Mouse (Mus musculus) limb, embryonic 13.5 days (tissue): ENCODE results near the gene Sema3f. TPM values are rescaled to one million over a fixed set of nuclear protein-coding genes. Genes with fewer than 3 reads are reported as not detected.
A peak's percentile ranks its signal among the peaks of the same experiment; 100 is the strongest.

Experiments
- ATAC-seq: fragments of 200-750 bp; cut with Nextera tagmentation; 2 replicates; pipeline ENCODE4 v1.8.0; 2017; ENCODE audit warnings: low read depth, moderate number of reproducible peaks, moderate TSS enrichment; ENCODE audit not compliant: low FRiP score
- H3K27ac ChIP-seq: fragments of 300-500 bp; sonication (generic); 2 replicates; pipeline ENCODE4 v1.5.1; 2015; ENCODE audit warnings: inconsistent platforms, mild to moderate bottlenecking, moderate library complexity
- H3K27me3 ChIP-seq: fragments of 300-500 bp; sonication (generic); 2 replicates; pipeline ENCODE4 v1.6.1; 2015; ENCODE audit warnings: mild to moderate bottlenecking, inconsistent platforms
- H3K36me3 ChIP-seq: fragments of 300-500 bp; sonication (generic); 2 replicates; pipeline ENCODE4 v1.6.1; 2015; ENCODE audit warnings: inconsistent platforms, mild to moderate bottlenecking, moderate library complexity
- H3K4me1 ChIP-seq: fragments of 300-500 bp; sonication (generic); 2 replicates; pipeline ENCODE4 v1.6.1; 2015; ENCODE audit warnings: inconsistent platforms
- H3K4me2 ChIP-seq: fragments of 300-500 bp; sonication (generic); replicated peaks from 2 replicates; pipeline ENCODE4 v1.6.1; 2015; ENCODE audit warnings: inconsistent platforms, mild to moderate bottlenecking, moderate library complexity
- H3K4me3 ChIP-seq: fragments of 300-500 bp; sonication (generic); 2 replicates; pipeline ENCODE4 v1.5.1; 2015; ENCODE audit warnings: moderate library complexity, mild to moderate bottlenecking, inconsistent platforms
- H3K9ac ChIP-seq: fragments of 300-500 bp; sonication (generic); 2 replicates; pipeline ENCODE4 v1.6.1; 2015; ENCODE audit warnings: mild to moderate bottlenecking, inconsistent platforms
- H3K9me3 ChIP-seq: fragments of 300-500 bp; sonication (generic); 2 replicates; pipeline ENCODE4 v1.6.1; 2016; ENCODE audit warnings: inconsistent platforms
- WGBS: fragments of 180-500 bp; shearing (Covaris S2); methylation state at CpG from one replicate; pipeline ENCODE4 v1.1.7; 2015; 5-methylcytosine and 5-hydroxymethylcytosine counted together
- polyA plus RNA-seq: library from polyadenylated mRNA; unstranded; fragments of >200 nt; fragmentation: Nextera tagmentation; extraction: Ambion mirVana; gene quantifications from 2 replicates; pipeline ENCODE4 v1.2.1, GENCODE M21; 2015

Sema3f gene
- polyA plus RNA-seq, 1 experiment from 2014 or later: 32.1 TPM

DNA sequence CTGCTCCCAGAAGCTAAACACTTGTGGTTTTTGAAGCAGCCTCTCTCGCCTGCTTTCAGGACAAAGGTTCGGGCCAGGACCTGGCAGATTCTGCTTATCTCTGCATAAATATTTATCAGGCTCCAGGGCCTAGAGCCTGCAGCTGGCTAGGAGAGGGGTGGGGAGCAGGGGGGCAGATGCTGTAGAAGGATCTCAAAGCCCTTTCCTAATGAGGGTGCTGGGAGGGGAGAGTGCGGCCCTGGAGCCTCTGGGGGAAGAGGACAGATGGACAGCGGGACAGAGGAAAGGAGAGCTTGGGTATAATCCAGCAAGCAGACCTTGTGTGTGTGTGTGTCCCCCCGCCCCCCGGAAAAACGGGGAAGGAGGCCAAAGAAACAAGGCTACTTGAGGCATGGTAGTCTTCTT is 24.3 kb upstream of the Sema3f start:
- peaks cover 15% of the 10 kb centered on the region for H3K36me3 ChIP-seq
- no peak overlapping the region for H3K9ac ChIP-seq
- H3K4me1 ChIP-seq: peaks cover 56% of the 10 kb centered on the region
- no peaks in the 10 kb centered on the region for H3K27me3 ChIP-seq
- no peak overlapping the region for H3K4me3 ChIP-seq
- peak overlapping the region; percentile 62; the same call in 1 of the 2 replicates for H3K4me2 ChIP-seq
- WGBS: 38% methylated on average over 7 of the region's 7 CpGs
- peak overlapping the region; percentile 95 for H3K27ac ChIP-seq
- no peak for ATAC-seq
- H3K9me3 ChIP-seq: no peaks in the 10 kb centered on the region

DNA sequence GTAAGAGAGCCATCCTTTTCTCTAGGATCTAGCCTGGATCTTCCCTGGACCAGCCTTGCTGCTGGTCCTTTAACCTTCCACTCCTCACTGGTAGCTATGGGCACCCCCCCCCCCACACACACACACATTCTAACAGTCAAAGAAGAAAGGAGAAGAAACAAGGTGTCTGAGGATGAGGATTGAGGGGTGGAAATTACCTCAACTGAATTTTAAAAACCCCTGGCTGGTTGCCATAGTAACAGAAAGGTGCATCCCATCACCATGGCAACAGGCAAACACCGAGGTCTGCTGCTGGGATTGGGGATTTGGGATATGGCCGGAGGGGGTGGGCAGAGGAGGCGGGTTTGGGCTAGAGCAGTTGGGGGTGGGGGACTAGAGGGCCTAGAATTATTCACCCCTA is 19.4 kb upstream of the Sema3f start:
- ATAC-seq: peak; percentile 25; the same call in 1 of the 2 replicates
- Histone ChIP-seq H3K27ac (peak overlapping the region; percentile 39; the same call in 1 of the 2 replicates), H3K4me1 (peaks cover 75% of the 10 kb centered on the region), H3K4me3 (no peak overlapping the region), H3K9me3 (no peaks in the 10 kb centered on the region), H3K27me3 (no peaks in the 10 kb centered on the region), H3K36me3 (no peaks in the 10 kb centered on the region), H3K9ac (no peak overlapping the region), H3K4me2 (no peak overlapping the region)
- WGBS: 25% methylated on average over 3 of the region's 3 CpGs

DNA sequence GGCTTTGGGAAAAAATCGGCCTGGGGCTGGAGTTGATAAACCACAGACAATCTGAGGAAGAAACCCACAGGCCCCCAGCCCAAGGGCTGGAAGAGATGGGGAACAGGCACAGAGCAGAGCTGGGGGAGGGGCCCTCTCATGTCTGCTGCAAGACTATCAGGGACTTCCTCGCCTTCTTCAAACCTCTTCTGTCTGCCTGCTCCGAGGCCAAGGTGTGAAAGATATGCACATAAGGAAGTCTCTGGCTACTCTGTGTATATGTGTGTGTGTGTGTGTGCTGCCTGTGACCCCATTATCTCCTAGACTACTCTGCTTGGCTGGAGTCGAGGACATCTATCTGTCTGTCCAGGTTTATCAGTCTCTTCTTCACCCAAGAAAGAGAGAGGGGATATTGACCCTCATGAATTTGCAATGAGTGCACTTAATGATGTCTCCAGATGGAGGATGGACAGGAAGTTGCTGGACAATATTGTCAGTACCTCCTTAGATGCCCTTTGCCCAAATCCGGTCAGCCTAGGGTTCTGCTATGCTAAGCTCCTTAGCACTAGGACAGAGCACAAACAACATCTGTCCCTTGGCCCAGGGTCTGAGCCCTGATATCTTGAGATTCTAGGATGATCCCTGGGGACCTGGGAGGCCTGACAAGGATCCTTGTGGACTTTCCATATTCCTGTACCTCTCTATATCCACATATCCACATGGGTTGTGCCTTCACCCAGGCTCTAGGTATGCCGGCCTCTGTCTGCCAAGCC is 18.8 kb upstream of the Sema3f start:
- Histone ChIP-seq H3K4me3 (no peak overlapping the region), H3K27ac (peak overlapping the region; percentile 39; the same call in 1 of the 2 replicates), H3K27me3 (no peaks in the 10 kb centered on the region), H3K4me2 (no peak overlapping the region), H3K4me1 (peaks cover 75% of the 10 kb centered on the region), H3K36me3 (no peaks in the 10 kb centered on the region), H3K9me3 (no peaks in the 10 kb centered on the region), H3K9ac (no peak overlapping the region)
- 52% methylated on average over 6 of the region's 6 CpGs for WGBS
- no peak for ATAC-seq

DNA sequence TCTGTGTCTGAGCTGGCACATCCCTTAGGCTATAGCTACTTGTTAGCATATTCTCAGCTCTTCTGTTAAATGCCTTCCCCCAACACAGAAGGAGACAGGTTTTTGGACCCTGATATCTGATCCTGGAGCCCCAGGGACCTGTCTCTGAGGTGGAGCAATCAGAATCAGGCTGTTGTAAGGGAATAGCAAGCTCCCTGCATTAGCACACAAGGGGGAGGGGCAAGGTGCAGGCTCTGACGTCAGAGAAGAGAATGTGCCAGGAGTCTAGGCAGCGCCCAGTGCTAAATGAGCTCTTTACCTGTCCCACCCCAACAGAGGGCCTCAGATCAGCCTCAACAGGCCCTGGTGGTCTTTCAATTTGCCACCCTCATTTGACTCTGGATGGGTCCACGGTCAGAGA is 16.8 kb upstream of the Sema3f start:
- WGBS: 40% methylated on average over 3 of the region's 3 CpGs
- Histone ChIP-seq H3K9me3 (no peaks in the 10 kb centered on the region), H3K4me2 (no peak overlapping the region), H3K27ac (peak overlapping the region; percentile 48), H3K9ac (no peak overlapping the region; the same call in none of the 2 replicates), H3K36me3 (no peaks in the 10 kb centered on the region), H3K4me3 (no peak overlapping the region), H3K27me3 (no peaks in the 10 kb centered on the region), H3K4me1 (peaks cover 94% of the 10 kb centered on the region)
- no peak for ATAC-seq

DNA sequence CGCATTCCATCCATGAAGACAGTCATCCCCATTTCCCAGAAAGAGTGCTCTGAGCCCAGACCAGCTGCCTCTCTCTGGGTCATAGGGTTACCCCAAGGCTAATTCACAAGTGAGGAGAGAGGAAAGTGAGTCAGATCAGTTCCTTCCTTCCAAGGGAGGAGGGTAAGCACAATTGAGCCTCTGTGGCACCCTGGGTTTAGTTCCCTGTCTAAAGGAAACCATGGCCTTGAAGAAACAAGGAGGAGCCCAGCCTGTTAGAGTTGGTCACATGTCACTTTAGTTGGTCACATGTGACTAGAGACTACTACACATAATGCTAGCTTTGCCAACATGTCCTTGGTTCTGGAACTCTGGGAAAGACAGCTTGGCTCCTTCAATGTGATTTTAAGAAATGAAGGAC is 14.5 kb upstream of the Sema3f start:
- Histone ChIP-seq H3K4me1 (peaks cover 84% of the 10 kb centered on the region), H3K27me3 (no peaks in the 10 kb centered on the region), H3K4me2 (0 out of 2 replicates have a peak overlapping the region, but pooled peaks have one; percentile 57), H3K9ac (no peak overlapping the region), H3K27ac (peak overlapping the region; percentile 76), H3K36me3 (no peaks in the 10 kb centered on the region), H3K9me3 (no peaks in the 10 kb centered on the region), H3K4me3 (no peak overlapping the region)
- ATAC-seq: no peak
- 100% methylated on average over 1 of the region's 1 CpGs for WGBS

DNA sequence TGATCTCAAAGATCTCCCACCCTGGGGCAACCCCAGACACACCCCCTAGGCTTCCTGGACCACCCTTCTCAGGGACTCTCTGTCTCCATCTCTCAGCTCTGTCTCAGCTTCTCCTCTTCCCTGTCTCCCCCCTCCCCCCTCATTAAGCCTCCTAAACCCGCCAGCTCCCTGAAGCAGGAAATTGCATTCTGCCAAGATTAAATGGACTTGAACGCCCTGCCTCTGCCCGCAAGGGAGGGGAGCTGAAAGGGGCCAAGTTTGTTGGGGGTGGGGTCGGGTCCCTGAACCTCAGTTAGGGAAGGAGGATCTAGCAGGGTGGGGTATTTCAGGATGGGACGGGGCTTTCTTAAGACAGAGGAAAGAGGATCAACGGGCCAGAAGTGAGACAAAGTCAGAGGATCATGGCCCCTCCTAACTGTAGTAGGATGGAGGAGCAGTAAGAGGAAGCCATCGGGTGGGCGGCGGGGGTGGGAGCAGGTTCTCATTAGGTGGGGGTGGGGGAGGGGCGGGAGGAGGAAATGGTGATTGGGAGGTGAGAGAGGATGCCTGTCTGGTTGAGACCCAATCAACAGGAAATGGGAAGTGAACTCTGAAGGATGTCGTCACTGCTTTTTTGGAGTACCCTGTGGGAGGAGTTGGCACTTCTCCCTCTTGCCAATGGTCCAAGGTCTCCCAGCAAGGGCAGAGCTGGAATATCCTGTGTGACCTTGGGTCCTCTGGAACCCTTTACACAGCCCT is 13.7 kb upstream of the Sema3f start:
- H3K4me1 ChIP-seq: peaks cover 76% of the 10 kb centered on the region
- peak; percentile 61 for ATAC-seq
- H3K27me3 ChIP-seq: no peaks in the 10 kb centered on the region
- no peak overlapping the region for H3K9ac ChIP-seq
- no peak overlapping the region for H3K4me3 ChIP-seq
- peak overlapping the region; percentile 76 for H3K27ac ChIP-seq
- peak overlapping the region; percentile 57 for H3K4me2 ChIP-seq
- WGBS: 0% methylated on average over 11 of the region's 11 CpGs
- no peaks in the 10 kb centered on the region for H3K9me3 ChIP-seq
- H3K36me3 ChIP-seq: no peaks in the 10 kb centered on the region

DNA sequence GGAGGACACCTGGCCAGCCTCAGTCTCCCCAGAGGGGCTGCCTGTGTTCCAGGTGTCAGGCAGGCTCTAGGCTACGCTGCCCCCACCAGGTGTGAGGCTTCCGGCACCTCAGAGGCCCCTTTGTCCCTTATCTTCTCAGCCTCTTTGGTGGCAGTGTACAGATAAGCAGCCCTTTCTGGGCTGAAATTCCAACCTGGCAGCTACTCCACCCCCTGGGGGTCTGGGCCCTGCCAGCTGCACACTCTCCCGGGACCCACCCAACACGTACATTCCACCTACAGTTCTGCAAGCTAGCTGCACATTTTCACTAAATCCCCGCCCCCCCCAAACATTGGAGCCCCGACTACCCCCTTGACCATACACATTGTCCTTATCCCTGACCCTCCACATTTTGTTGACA is 13.0 kb upstream of the Sema3f start:
- Histone ChIP-seq H3K4me3 (no peak overlapping the region), H3K9ac (peak overlapping the region; percentile 27; the same call in 1 of the 2 replicates), H3K27ac (peak overlapping the region; percentile 76; the same call in 1 of the 2 replicates), H3K9me3 (no peaks in the 10 kb centered on the region), H3K4me1 (peaks cover 69% of the 10 kb centered on the region), H3K4me2 (peak overlapping the region; percentile 57), H3K27me3 (no peaks in the 10 kb centered on the region), H3K36me3 (no peaks in the 10 kb centered on the region)
- 15% methylated on average over 6 of the region's 6 CpGs for WGBS
- ATAC-seq: no peak; the same call in 1 of the 2 replicates

DNA sequence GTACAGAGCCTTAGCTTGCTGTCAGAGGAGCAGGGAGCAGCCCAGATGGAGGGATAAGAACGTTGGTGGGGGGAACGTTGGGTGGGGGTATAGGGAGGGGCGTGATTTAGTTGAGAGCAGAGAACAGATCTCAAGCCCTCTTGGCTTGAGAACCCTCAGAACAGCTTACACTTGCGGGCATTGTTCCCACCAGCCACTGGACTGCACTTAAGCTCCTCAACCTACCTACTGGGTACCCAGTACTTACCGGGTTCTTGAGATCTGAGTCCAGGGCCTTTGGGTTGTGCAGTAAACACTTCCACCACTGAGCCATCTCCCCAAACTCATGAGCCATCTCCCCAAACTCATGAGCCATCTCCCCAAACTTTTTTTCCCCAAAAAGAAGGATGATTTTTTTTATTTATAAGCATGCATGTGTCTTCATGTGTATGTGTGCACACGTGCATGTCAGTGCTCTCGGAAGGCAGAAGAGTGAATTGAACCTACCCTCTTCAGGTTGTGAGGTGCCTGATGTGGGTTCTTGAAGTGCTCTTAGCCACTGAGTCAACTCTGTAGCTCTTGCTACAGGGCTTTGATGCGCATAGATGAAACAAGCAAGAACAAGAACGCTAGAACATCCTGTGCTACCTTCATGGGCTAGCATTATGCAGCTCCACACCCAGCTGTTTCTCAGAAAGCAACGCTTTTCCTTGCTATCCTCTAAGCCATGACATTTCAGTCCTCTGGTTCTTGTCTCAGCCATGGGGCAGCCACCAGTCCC is 8.7 kb upstream of the Sema3f start:
- Histone ChIP-seq H3K27me3 (no peaks in the 10 kb centered on the region), H3K9me3 (no peaks in the 10 kb centered on the region), H3K4me3 (no peak overlapping the region), H3K4me2 (no peak overlapping the region), H3K9ac (no peak overlapping the region), H3K36me3 (no peaks in the 10 kb centered on the region), H3K4me1 (peaks cover 67% of the 10 kb centered on the region), H3K27ac (peak overlapping the region; percentile 39; the same call in 1 of the 2 replicates)
- ATAC-seq: no peak
- WGBS: 86% methylated on average over 10 of the region's 10 CpGs

DNA sequence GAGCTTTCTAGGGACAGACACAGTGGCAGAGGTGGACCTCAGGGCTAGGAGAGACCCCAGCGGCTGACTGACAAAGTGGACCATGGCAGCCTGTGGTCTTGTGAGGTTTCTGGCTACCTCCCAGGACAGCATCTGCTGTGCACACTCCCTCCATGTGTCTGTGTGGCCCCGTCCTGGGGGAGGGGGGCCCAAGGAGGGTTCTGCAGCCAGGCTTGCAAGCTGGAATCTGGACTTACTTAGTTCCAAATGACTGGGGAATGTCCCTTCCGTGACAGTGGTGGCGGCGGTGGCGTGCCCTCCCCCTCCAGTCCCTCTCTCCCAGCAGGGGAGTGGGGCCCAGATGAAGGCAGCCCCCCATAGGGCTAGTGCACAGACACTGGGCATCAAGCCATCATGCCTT is 6.7 kb upstream of the Sema3f start:
- H3K27ac ChIP-seq: peak overlapping the region; percentile 79
- H3K4me1 ChIP-seq: peaks cover 55% of the 10 kb centered on the region
- H3K36me3 ChIP-seq: no peaks in the 10 kb centered on the region
- WGBS: 16% methylated on average over 6 of the region's 6 CpGs
- H3K27me3 ChIP-seq: no peaks in the 10 kb centered on the region
- no peaks in the 10 kb centered on the region for H3K9me3 ChIP-seq
- H3K4me2 ChIP-seq: peak overlapping the region; percentile 28
- no peak overlapping the region for H3K9ac ChIP-seq
- no peak overlapping the region for H3K4me3 ChIP-seq
- ATAC-seq: no peak

DNA sequence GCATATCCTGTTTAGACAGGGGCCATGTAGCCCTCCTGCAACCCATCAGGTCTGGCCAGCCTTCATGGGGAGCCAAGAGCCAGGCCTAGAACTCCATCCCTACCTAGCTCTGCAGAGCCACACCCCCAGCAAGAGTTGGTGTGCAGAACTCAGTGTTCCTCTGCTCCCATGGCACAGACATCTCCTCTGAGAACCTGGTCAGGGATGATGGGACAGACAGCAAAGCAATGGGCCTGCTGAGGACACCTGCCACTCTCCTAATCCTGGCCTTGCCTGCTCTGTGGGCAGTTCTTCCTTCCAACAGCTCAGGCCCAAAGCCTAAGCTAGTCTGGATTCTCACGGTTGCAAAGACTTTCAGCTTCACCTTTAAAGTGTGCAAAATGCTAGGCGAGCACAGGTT is 5.4 kb upstream of the Sema3f start:
- WGBS: 86% methylated on average over 2 of the region's 2 CpGs
- Histone ChIP-seq H3K4me1 (peaks cover 46% of the 10 kb centered on the region), H3K27ac (peak overlapping the region; percentile 79)

DNA sequence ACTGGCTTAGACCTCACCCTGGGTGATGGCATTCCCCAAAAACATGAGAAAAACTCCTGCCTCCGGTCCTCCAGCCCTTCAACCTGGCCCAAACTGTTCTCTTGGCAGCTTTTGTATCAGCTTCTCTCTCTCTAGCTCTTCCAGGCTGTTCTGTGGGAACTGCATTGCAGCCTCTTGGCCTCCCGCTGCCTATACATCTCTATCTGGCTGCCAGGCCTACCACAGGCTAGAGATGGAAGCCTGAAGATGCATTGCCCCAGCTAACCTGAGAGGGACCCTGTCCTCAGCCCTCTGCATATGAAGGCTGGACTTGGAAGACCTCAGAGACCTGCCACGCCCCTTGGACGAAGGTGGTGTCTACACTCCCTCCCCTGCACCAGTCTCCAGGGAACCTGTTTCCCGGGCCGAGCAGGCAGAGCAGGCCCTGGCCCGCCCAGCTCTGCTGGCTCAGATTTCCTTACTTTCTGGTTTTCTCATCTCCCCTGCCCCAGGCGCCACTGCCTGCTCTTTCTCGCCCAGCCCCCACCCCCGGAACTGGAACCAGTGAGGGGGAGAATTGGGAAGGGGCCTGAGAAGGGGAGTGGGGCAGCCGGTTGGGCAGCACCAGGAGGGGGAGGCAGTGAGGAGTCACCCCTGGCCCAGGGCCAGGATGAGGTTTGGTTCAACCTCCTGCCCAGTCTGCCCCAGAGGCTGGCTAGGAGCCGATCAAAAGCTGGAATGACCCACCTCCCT is 4.1 kb upstream of the Sema3f start:
- Histone ChIP-seq H3K4me3 (no peak overlapping the region), H3K27ac (peak overlapping the region; percentile 93), H3K27me3 (no peaks in the 10 kb centered on the region), H3K36me3 (no peaks in the 10 kb centered on the region), H3K9ac (0 out of 2 replicates have a peak overlapping the region, but pooled peaks have one; percentile 13), H3K4me1 (peaks cover 51% of the 10 kb centered on the region), H3K9me3 (no peaks in the 10 kb centered on the region), H3K4me2 (peak overlapping the region; percentile 43)
- WGBS: 8% methylated on average over 12 of the region's 12 CpGs
- ATAC-seq: peak; percentile 77

More for the DNA sequence above, 5.4 kb upstream of the Sema3f start:
- H3K27me3 ChIP-seq: no peaks in the 10 kb centered on the region
- no peak for ATAC-seq
- no peak overlapping the region for H3K4me3 ChIP-seq
- no peak overlapping the region for H3K4me2 ChIP-seq
- no peaks in the 10 kb centered on the region for H3K9me3 ChIP-seq
- no peaks in the 10 kb centered on the region for H3K36me3 ChIP-seq
- H3K9ac ChIP-seq: no peak overlapping the region
